Mouse (Mus musculus) neural tube, embryonic 11.5 days (tissue): ENCODE measurements around the gene Dcbld1. TPM values are rescaled to one million over a fixed set of nuclear protein-coding genes. Genes with fewer than 3 reads are reported as not detected.

ENCODE experiments used
- ATAC-seq: fragments of 200-750 bp; cut with Nextera tagmentation; 2 replicates; pipeline ENCODE4 v1.8.0; 2017; ENCODE audit warnings: moderate number of reproducible peaks, mild to moderate bottlenecking, moderate TSS enrichment, moderate library complexity; ENCODE audit not compliant: insufficient read depth, low FRiP score, low TSS enrichment
- DNase-seq: peaks from one replicate; pipeline ENCODE4 v3.0.0-alpha.2; 2015; ENCODE audit warnings: low spot score
- H3K27ac ChIP-seq: fragments of 300-500 bp; sonication (generic); 2 replicates; pipeline ENCODE4 v1.5.1; 2014; ENCODE audit warnings: low read depth, mild to moderate bottlenecking, low read length
- H3K27me3 ChIP-seq: fragments of 300-500 bp; sonication (generic); 2 replicates; pipeline ENCODE4 v1.6.1; 2014; ENCODE audit warnings: mild to moderate bottlenecking, low read length, mixed read lengths; ENCODE audit not compliant: control insufficient read depth, insufficient read depth
- H3K36me3 ChIP-seq: fragments of 300-500 bp; sonication (generic); 2 replicates; pipeline ENCODE4 v1.6.1; 2014; ENCODE audit warnings: mild to moderate bottlenecking, low read length, moderate library complexity, mixed read lengths; ENCODE audit not compliant: control insufficient read depth, insufficient read depth
- H3K4me1 ChIP-seq: fragments of 300-500 bp; sonication (generic); 2 replicates; pipeline ENCODE4 v1.6.1; 2014; ENCODE audit warnings: low read length, mixed read lengths; ENCODE audit not compliant: control insufficient read depth, insufficient read depth
- H3K4me2 ChIP-seq: fragments of 300-500 bp; sonication (generic); 2 replicates; pipeline ENCODE4 v1.6.1; 2014; ENCODE audit warnings: low read depth, mild to moderate bottlenecking, moderate library complexity
- H3K4me3 ChIP-seq: fragments of 300-500 bp; sonication (generic); 2 replicates; pipeline ENCODE4 v1.5.1; 2014; ENCODE audit warnings: low read depth, low read length
- H3K9ac ChIP-seq: fragments of 300-500 bp; sonication (generic); 2 replicates; pipeline ENCODE4 v1.6.1; 2014; ENCODE audit warnings: mild to moderate bottlenecking, low read length
- H3K9me3 ChIP-seq: fragments of 300-500 bp; sonication (generic); 2 replicates; pipeline ENCODE4 v1.6.1; 2016; ENCODE audit warnings: low read length; ENCODE audit not compliant: control insufficient read depth
- WGBS: fragments of 180-500 bp; shearing (Covaris S2); extraction: QIAGEN DNeasy Blood & Tissue Kit; methylation state at CpG from one replicate; pipeline ENCODE4 v1.1.7; 2014; 5-methylcytosine and 5-hydroxymethylcytosine counted together
- polyA plus RNA-seq: library from polyadenylated mRNA; unstranded; fragments of >200 nt; fragmentation: Nextera tagmentation; extraction: Ambion mirVana; gene quantifications from 2 replicates; pipeline ENCODE4 v1.2.1, GENCODE M21; 2014

Gene Dcbld1
- polyA plus RNA-seq, 1 experiment from 2014 or later, result 24.8 TPM

DNA sequence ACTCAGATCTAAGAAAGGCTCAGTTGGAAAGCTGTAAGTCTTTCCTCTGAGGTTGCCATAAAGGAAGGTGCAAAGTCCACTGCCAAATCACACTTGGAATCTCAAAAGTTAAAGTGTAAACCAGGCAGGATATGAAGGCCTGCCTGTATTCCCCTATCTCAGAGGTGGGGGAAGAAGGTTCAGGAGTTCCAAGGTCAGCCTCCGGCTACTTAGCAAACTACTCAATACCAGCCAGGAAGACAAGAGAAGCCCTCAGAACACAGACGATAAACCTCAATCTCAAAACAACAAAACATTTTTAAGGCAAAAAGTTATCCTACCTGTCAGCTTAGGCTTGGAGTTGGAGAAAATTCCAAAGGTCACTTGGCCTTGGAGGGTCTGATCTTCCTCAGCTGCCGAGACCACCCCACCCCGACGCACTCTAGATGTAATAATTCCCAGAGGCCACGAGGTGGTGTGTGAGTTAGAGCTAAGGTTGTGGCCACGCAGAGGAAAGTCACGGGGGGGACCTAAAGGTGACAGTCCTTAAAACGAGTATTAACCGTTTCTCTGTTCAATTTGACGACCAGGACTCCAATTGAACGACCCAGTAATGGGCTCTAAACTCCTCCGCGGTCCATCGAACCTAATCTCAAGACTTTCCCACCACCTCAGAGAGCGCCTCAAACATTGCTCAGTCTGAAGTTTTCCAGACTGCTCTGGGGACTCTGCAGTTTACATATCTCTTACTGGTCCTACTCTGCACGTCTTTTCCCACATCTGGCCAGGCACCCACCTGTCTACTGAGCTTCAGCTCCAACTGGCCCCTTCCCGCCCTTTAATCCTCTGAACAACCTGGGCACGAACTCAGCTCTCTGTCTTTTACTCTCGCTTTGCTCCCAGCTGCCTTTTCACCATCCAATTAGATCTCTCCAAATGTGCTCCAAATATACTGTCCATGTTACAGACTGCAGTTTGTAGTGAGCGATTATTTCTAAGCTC lies 933 bp upstream of the Dcbld1 start:
- H3K4me3 ChIP-seq, result peak overlapping the region; percentile 79
- H3K9me3 ChIP-seq, result no peaks in the 10 kb centered on the region
- no peaks in the 10 kb centered on the region for H3K36me3 ChIP-seq
- ATAC-seq (peak; percentile 31), DNase-seq (peak; percentile 45)
- H3K9ac ChIP-seq, result no peak overlapping the region
- 13% methylated on average over 21 of the region's 21 CpGs for WGBS
- H3K27me3 ChIP-seq, result no peaks in the 10 kb centered on the region
- H3K27ac ChIP-seq, result no peak overlapping the region
- H3K4me2 ChIP-seq, result peak overlapping the region; percentile 55
- no peaks in the 10 kb centered on the region for H3K4me1 ChIP-seq

DNA sequence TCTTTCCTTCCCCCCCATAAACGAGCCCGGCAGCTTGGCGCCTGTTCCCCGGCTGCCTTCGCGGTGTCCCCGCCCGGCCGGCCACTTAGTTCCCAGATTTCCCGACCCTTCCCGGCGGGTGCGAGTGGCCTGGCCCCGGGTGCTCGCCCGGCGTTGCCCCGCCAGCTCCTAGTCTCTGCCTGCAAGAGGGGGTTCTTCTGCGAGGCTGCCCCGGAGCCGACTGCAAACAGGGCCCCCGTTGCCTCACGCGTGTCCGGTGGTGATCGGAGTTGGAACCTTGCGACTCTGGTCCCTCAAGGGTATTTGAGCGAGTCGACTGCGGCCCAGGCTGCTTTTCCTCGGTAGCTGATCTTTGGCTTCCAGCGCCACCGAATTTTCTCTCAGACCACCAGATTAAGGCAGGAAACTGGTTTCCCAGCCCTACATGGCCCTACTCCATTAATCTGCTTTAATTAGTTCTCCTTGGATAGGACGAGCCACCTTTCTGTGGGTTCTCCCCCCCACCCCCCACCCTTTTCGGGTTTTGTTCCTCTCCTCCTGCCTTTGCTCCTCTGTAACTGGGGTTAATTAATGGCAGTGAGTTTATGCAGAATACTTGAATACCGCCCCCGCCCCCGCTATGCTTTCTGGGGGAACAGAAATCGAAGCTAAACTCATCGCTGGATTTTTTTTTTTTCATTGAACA lies 692 bp downstream of the Dcbld1 start:
- no peaks in the 10 kb centered on the region for H3K9me3 ChIP-seq
- peak overlapping the region; percentile 79 for H3K4me3 ChIP-seq
- H3K4me1 ChIP-seq, result no peaks in the 10 kb centered on the region
- no peaks in the 10 kb centered on the region for H3K27me3 ChIP-seq
- H3K9ac ChIP-seq, result peak overlapping the region; percentile 87
- peak; percentile 59 for ATAC-seq
- under 1% methylated on average over 40 of the region's 40 CpGs for WGBS
- H3K36me3 ChIP-seq, result no peaks in the 10 kb centered on the region
- no peak overlapping the region; the same call in 1 of the 2 replicates for H3K27ac ChIP-seq
- DNase-seq, result peak; percentile 68
- peak overlapping the region; percentile 55 for H3K4me2 ChIP-seq

- no peak for DNase-seq
- Histone ChIP-seq H3K4me2 (peak overlapping the region; percentile 55), H3K27ac (no peak overlapping the region), H3K27me3 (no peaks in the 10 kb centered on the region), H3K9me3 (no peaks in the 10 kb centered on the region), H3K4me1 (no peaks in the 10 kb centered on the region), H3K9ac (no peak overlapping the region; the same call in 1 of the 2 replicates), H3K36me3 (no peaks in the 10 kb centered on the region), H3K4me3 (peak overlapping the region; percentile 79)
- ATAC-seq, result no peak
- WGBS, result 24% methylated on average over 7 of the region's 7 CpGs
Measured at GRCm38 (mm10) chr10:52234654-52234981, 1.2 kb downstream of the Dcbld1 start.

DNA sequence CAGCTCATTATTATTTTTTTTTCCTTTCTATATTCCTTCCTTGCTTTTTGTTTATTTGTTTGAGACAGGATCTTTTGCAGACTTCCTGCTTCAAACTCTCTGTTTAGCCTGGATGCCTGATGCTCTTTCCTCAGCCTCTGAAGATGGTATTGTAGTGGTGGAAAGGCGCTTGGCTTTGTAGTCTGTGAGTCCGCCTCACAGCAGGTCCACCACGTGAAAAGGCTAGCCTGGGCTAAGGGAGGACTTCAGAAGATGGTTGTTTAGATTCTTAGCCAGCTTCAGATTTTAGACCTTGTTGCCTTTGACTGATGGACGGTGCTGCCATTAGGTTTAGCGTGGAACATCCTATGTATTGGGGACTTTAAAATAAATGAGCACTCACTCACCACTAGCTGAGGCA lies 2.0 kb downstream of the Dcbld1 start:
- H3K9me3 ChIP-seq, result no peaks in the 10 kb centered on the region
- WGBS, result 90% methylated on average over 5 of the region's 5 CpGs
- H3K9ac ChIP-seq, result no peak overlapping the region
- no peak overlapping the region for H3K4me3 ChIP-seq
- H3K27me3 ChIP-seq, result no peaks in the 10 kb centered on the region
- no peaks in the 10 kb centered on the region for H3K36me3 ChIP-seq
- DNase-seq (no peak), ATAC-seq (no peak)
- no peak overlapping the region for H3K27ac ChIP-seq
- H3K4me2 ChIP-seq, result no peak overlapping the region
- no peaks in the 10 kb centered on the region for H3K4me1 ChIP-seq

DNA sequence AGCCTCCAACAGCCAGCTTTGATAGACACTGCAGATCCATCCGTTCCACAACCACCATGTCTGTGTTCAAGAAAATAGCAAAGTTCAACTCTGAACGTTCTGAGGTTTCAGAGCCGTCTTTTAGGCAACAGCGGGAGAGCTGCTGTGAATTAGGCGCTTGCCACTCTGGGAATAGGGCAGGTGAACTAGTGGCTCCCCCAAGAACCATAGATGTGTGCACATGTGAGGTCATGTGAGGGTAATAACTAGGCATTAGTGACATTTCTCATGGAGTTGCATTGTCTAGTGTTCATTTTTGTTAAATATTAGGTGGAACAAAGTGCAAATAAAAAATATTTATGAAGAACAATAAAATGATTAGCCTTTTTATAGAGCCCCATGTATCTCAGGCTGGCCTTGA lies 8.6 kb downstream of the Dcbld1 start:
- DNase-seq, result no peak

GRCm38 (mm10) chr10:52242680-52243323 lies 9.4 kb downstream of the Dcbld1 start:
- DNase-seq (no peak), ATAC-seq (peak; percentile 68)
- no peak overlapping the region for H3K27ac ChIP-seq
- H3K4me1 ChIP-seq, result no peaks in the 10 kb centered on the region
- no peaks in the 10 kb centered on the region for H3K27me3 ChIP-seq
- no peaks in the 10 kb centered on the region for H3K36me3 ChIP-seq
- no peaks in the 10 kb centered on the region for H3K9me3 ChIP-seq
- WGBS, result 50% methylated on average over 7 of the region's 7 CpGs
- H3K9ac ChIP-seq, result no peak overlapping the region
- no peak overlapping the region for H3K4me3 ChIP-seq
- no peak overlapping the region for H3K4me2 ChIP-seq

More for the DNA sequence above, 8.6 kb downstream of the Dcbld1 start:
- no peak for ATAC-seq
- Histone ChIP-seq H3K27ac (no peak overlapping the region), H3K9ac (no peak overlapping the region), H3K9me3 (no peaks in the 10 kb centered on the region), H3K4me2 (no peak overlapping the region), H3K27me3 (no peaks in the 10 kb centered on the region), H3K36me3 (no peaks in the 10 kb centered on the region), H3K4me3 (no peak overlapping the region), H3K4me1 (no peaks in the 10 kb centered on the region)
- WGBS, result 87% methylated on average over 5 of the region's 5 CpGs

DNA sequence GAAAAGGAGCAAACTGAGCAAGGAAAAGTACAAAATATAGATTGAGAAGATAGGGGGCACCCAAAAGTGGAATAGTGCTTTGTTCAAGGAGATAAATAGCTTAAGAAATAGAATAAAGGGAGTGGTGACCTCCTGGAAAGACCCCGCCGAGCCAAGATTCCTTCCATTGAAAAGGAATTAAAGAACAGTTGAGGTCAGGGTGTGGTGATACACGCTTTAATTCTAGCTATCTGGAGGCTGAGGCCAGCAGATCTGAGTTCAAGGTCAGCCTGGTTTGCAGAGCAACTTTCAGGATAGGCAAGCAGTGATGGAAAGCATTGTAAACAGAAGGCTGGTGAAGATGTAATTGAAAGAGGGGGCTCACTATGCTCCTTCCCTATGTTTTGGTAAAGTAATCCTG lies 12.8 kb downstream of the Dcbld1 start:
- 62% methylated on average over 3 of the region's 3 CpGs for WGBS
- Histone ChIP-seq H3K4me3 (no peak overlapping the region), H3K9me3 (no peaks in the 10 kb centered on the region), H3K36me3 (no peaks in the 10 kb centered on the region), H3K9ac (no peak overlapping the region), H3K4me1 (no peaks in the 10 kb centered on the region), H3K27ac (no peak overlapping the region), H3K4me2 (no peak overlapping the region), H3K27me3 (no peaks in the 10 kb centered on the region)
- ATAC-seq (no peak), DNase-seq (no peak)

DNA sequence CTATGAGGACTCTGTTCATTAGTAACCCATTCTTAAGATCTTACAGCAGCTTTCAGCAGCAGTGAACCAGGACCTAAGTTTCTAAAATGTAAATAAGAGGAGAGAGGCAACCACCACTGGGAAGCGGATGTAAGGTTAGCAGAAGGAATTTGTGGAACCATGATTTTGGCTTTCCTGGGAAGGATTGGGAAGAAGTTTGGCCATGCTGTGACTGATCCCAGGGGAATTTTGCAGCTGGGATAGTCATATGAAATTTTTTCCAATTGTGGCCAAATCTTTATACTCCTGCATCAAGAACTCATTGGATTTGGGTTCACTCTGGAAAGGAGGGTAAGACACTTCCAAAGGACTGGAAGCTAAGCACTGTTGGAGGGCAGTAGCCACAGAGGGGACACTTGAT lies 18.8 kb downstream of the Dcbld1 start:
- Histone ChIP-seq H3K4me1 (no peaks in the 10 kb centered on the region), H3K4me2 (no peak overlapping the region), H3K36me3 (no peaks in the 10 kb centered on the region), H3K27me3 (no peaks in the 10 kb centered on the region), H3K4me3 (no peak overlapping the region), H3K9me3 (no peaks in the 10 kb centered on the region), H3K9ac (no peak overlapping the region), H3K27ac (no peak overlapping the region)
- WGBS, result 97% methylated on average over 1 of the region's 1 CpGs
- DNase-seq (no peak), ATAC-seq (no peak)
